Mouse (Mus musculus) C2C12 (cell line): ENCODE results near the gene Psmd9.

ENCODE experiments used
- CEBPB ChIP-seq: IDR thresholded peaks from one replicate; pipeline ENCODE4 v1.6.1; 2011; ENCODE audit warnings: low read depth, mild to moderate bottlenecking, control low read depth, moderate library complexity
- CTCF ChIP-seq: IDR thresholded peaks from one replicate; pipeline ENCODE4 v1.5.1; 2011; ENCODE audit not compliant: control insufficient read depth, insufficient read depth, insufficient read length
- MAX ChIP-seq: IDR thresholded peaks from one replicate; pipeline ENCODE4 v1.6.1; 2011; ENCODE audit warnings: mild to moderate bottlenecking, control low read depth
- MYOG ChIP-seq: IDR thresholded peaks from one replicate; pipeline ENCODE4 v1.6.1; 2011; ENCODE audit not compliant: control insufficient read depth, insufficient read length; ENCODE audit errors: extremely low read depth

DNA sequence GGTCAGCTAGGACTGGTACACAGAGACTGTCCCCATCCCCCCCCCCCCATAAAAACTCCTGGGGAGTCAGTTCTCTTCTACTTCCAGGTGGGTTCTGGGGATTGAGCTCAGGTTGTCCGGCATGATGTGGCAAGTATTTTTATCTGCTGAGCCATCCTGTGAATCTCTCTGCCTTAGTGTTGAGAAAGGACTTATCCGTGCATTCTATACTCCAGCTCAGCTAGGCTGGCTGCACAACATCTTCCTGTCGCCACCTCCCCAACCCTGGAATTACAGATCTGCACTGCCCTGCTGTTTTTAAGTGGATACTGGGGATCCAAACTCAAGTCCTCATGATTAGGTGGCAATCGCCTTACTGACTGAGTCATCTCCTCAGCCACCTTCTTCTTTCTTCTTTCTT lies 29.3 kb downstream of the Psmd9 start:
- TF ChIP-seq MAX (no peak), CTCF (no peak), MYOG (no peak), CEBPB (no peak)
